Mouse (Mus musculus) megakaryocyte-erythroid progenitor cell, adult 5-6 weeks (primary cell): ENCODE measurements around the gene Jhy. TPM values are rescaled to one million over a fixed set of nuclear protein-coding genes. Genes with fewer than 3 reads are reported as not detected.

ENCODE experiments used
- ATAC-seq: replicated peaks from 2 replicates; pipeline ENCODE4 v1.8.0; 2016; ENCODE audit warnings: mild to moderate bottlenecking, inconsistent platforms; ENCODE audit not compliant: severe bottlenecking, poor library complexity, low FRiP score, low TSS enrichment
- total RNA-seq, 2 experiments: library from RNA; stranded (forward) in 1 of 2; stranded (reverse) in 1 of 2; fragments of 200-1000, 215-1000 nt in 1 of 2; fragments of >200 nt in 1 of 2; fragmentation: Nextera tagmentation in 1 of 2; gene quantifications; 2 replicates each; pipeline ENCODE4 v1.2.3; 2014 to 2017

The Jhy gene
- total RNA-seq, 2 experiments from 2014 or later, result not detected

GRCm38 (mm10) chr9:40933323-40933722 lies 30.6 kb downstream of the Jhy start:
- ATAC-seq, result no peak

- ATAC-seq, result no peak
These were observed 36.5 kb downstream of the Jhy start for GRCm38 (mm10) chr9:40927351-40927980.

- no peak for ATAC-seq
These were observed 45.9 kb downstream of the Jhy start for GRCm38 (mm10) chr9:40917871-40918613.

- no peak for ATAC-seq
These were observed 55.0 kb downstream of the Jhy start for GRCm38 (mm10) chr9:40908915-40909314.

GRCm38 (mm10) chr9:40908411-40908810 lies 55.5 kb downstream of the Jhy start:
- no peak for ATAC-seq

GRCm38 (mm10) chr9:40907413-40907812 lies 56.5 kb downstream of the Jhy start:
- no peak for ATAC-seq

GRCm38 (mm10) chr9:40892456-40892855 lies 71.5 kb downstream of the Jhy start:
- no peak for ATAC-seq

GRCm38 (mm10) chr9:40889389-40889788 lies 74.5 kb downstream of the Jhy start:
- ATAC-seq, result no peak

GRCm38 (mm10) chr9:40885669-40886068 lies 78.2 kb downstream of the Jhy start:
- no peak for ATAC-seq

- ATAC-seq, result no peak
These were observed 84.9 kb downstream of the Jhy start for GRCm38 (mm10) chr9:40878998-40879397.

GRCm38 (mm10) chr9:40878291-40878945 lies 85.5 kb downstream of the Jhy start:
- ATAC-seq, result no peak

- no peak for ATAC-seq
These were observed 86.1 kb downstream of the Jhy start for GRCm38 (mm10) chr9:40877881-40878235.

- ATAC-seq, result no peak
These were observed 86.6 kb downstream of the Jhy start for GRCm38 (mm10) chr9:40877146-40877880.

GRCm38 (mm10) chr9:40876693-40877092 lies 87.2 kb downstream of the Jhy start:
- ATAC-seq, result no peak

GRCm38 (mm10) chr9:40876164-40876563 lies 87.8 kb downstream of the Jhy start:
- ATAC-seq, result no peak

GRCm38 (mm10) chr9:40875431-40875830 lies 88.5 kb downstream of the Jhy start:
- ATAC-seq, result no peak

GRCm38 (mm10) chr9:40874961-40875360 lies 89.0 kb downstream of the Jhy start:
- no peak for ATAC-seq

- ATAC-seq, result peak; percentile 61
These were observed 90.1 kb downstream of the Jhy start, which contains the start of gene Bsx for GRCm38 (mm10) chr9:40873556-40874470. Gene Bsx, plus strand, starts transcription at chr9:40874127.

GRCm38 (mm10) chr9:40872156-40872478 lies 91.8 kb downstream of the Jhy start:
- ATAC-seq, result peak; percentile 59; the same call in 1 of the 2 replicates
